Comparison of ENCODE assay signal across 15 mouse cellular contexts in the genomic region with DNA sequence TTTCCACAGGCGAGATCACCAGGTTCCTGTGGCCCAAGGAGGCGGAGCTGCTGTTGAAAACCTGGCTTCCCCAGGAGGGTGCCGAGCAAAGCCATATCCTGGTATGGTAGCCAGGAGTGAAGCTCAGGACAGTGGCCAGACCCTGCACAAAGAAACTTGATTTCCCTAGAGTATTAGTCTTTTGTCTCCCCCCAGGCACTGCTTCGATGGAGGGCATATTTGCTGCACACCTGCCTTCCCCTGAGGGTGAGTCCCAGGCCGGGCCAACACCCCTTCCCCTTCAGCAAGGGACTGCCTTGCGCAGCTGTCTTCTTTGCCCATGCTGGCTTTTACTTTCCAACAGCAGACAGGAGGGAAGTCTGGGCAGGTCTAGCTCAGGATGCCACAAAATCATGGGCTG. TPM values are rescaled to one million over a fixed set of nuclear protein-coding genes. Genes with fewer than 3 reads are reported as not detected.
DNase-seq lines count a peak whose midpoint lies in the region; ATAC-seq lines count a peak whose summit lies in the region.
"Had no signal": no experiment of that assay in that cellular context is flagged by ENCODE, and none has a peak within 500 bp of the region (broad histone marks: within the 10 kb centered on the region; RNA-seq: fewer than 3 reads in every experiment).

No protein-coding gene starts in this region.

- ATAC-seq in heart, embryonic 16.5 days (replicated peaks; ENCODE audit: extremely low read depth, insufficient read depth, low FRiP score): no peak
- no peak for ATAC-seq in heart, embryonic 12.5 days (ENCODE audit: insufficient number of reproducible peaks, low FRiP score)
- no peak for ATAC-seq in megakaryocyte, adult 5-6 weeks (ENCODE audit: poor library complexity, severe bottlenecking)
- peak; percentile 12 for ATAC-seq in inflammation-experienced regulatory T-cells, adult 6 months

- peaks cover 11% of the 10 kb centered on the region for H3K36me3 ChIP-seq in heart, embryonic 16.5 days (ENCODE audit: control insufficient read depth, insufficient read depth)
- peaks cover 27% of the 10 kb centered on the region for H3K36me3 ChIP-seq in heart, embryonic 12.5 days
- peaks cover 46% of the 10 kb centered on the region for H3K36me3 ChIP-seq in megakaryocyte, embryonic 14.5 days (replicated peaks; ENCODE audit: low read length)

- DNase-seq in thymus, postnatal 14 days: peak; percentile 66
- no peak for DNase-seq in lung, adult 18-20 months
- no peak for DNase-seq in left cerebral cortex, adult 18-20 months (ENCODE audit: low spot score in 2 of 2)
- DNase-seq: lung, postnatal 36 days had no signal

- peak overlapping the region; percentile 32; the same call in 1 of the 2 replicates for H3K4me3 ChIP-seq in heart, embryonic 16.5 days (ENCODE audit: low read length)
- no peak overlapping the region for H3K4me3 ChIP-seq in heart, embryonic 12.5 days
- H3K4me3 ChIP-seq in megakaryocyte, embryonic 14.5 days (replicated peaks): peak overlapping the region; percentile 90
- H3K4me3 ChIP-seq: layer of hippocampus, adult 2 months; neural tube, embryonic 15.5 days had no signal

- H3K4me2 ChIP-seq in heart, embryonic 16.5 days (ENCODE audit: low read depth, low read length): peak overlapping the region; percentile 55
- H3K4me2 ChIP-seq in heart, embryonic 12.5 days: no peak overlapping the region

- H3K9ac ChIP-seq in heart, embryonic 16.5 days (ENCODE audit: low read length): peak overlapping the region; percentile 44; the same call in 1 of the 2 replicates
- no peak overlapping the region for H3K9ac ChIP-seq in heart, embryonic 12.5 days
- H3K9ac ChIP-seq: neural tube, embryonic 15.5 days had no signal

- H3K27ac ChIP-seq in heart, embryonic 16.5 days (ENCODE audit: low read length): peak overlapping the region; percentile 66
- H3K27ac ChIP-seq in heart, embryonic 12.5 days (ENCODE audit: poor library complexity, severe bottlenecking): no peak overlapping the region
- H3K27ac ChIP-seq: hindbrain, postnatal 0 days; layer of hippocampus, adult 2 months; neural tube, embryonic 15.5 days had no signal

- WGBS in heart, embryonic 16.5 days: 67% methylated on average over 6 of the region's 6 CpGs
- 68% methylated on average over 6 of the region's 6 CpGs for WGBS in heart, embryonic 12.5 days

- H3K27me3 ChIP-seq in heart, embryonic 16.5 days (ENCODE audit: control insufficient read depth, insufficient read depth, low read length): no peaks in the 10 kb centered on the region; the same call in 1 of the 2 replicates
- H3K27me3 ChIP-seq in heart, embryonic 12.5 days (replicated peaks): peaks cover 23% of the 10 kb centered on the region
- H3K27me3 ChIP-seq in megakaryocyte, embryonic 14.5 days (replicated peaks): no peaks in the 10 kb centered on the region
- H3K27me3 ChIP-seq: neural tube, embryonic 15.5 days had no signal

- H3K9me3 ChIP-seq in heart, embryonic 16.5 days (replicated peaks; ENCODE audit: control insufficient read depth, low read length): no peaks in the 10 kb centered on the region
- no peaks in the 10 kb centered on the region for H3K9me3 ChIP-seq in heart, embryonic 12.5 days (replicated peaks)
- H3K9me3 ChIP-seq in megakaryocyte, embryonic 14.5 days: no peaks in the 10 kb centered on the region
- H3K9me3 ChIP-seq: neural tube, embryonic 15.5 days had no signal

- H3K4me1 ChIP-seq in heart, embryonic 16.5 days (ENCODE audit: control insufficient read depth, insufficient read depth, low read length): peaks cover 3% of the 10 kb centered on the region
- H3K4me1 ChIP-seq in heart, embryonic 12.5 days (replicated peaks): peaks cover 19% of the 10 kb centered on the region
- peaks cover 25% of the 10 kb centered on the region for H3K4me1 ChIP-seq in megakaryocyte, embryonic 14.5 days

RNA-seq across cellular contexts. Expression of a gene that starts 0.5 kb away (rescaled TPM):
- 1.4 and 3.0 TPM in 2 replicates for polyA plus RNA-seq in heart, embryonic 16.5 days (2015; fragmentation: Nextera tagmentation; extraction: Ambion mirVana)
- 0.45 and 0.54 TPM in 2 replicates for polyA plus RNA-seq in heart, embryonic 12.5 days (2016; fragmentation: Nextera tagmentation; extraction: Ambion mirVana)
- 22.9 and 31.4 TPM in 2 replicates for polyA plus RNA-seq in megakaryocyte, embryonic 14.5 days (2012; ENCODE audit: insufficient read depth, low replicate concordance)
- total RNA-seq in megakaryocyte, adult 5-6 weeks (2015): 0.67 and 1.6 TPM in 2 replicates
- 0.70 and 1.3 TPM in 2 replicates for total RNA-seq in megakaryocyte, adult 5-6 weeks (2017)
- 1 to 10 TPM; 4.6 to 6.8 (median 6.6) TPM for polyA plus RNA-seq in inflammation-experienced regulatory T-cells, adult 6 months (2017; shearing (Covaris generic))
- total RNA-seq in left cerebral cortex, adult 18-20 months (2021): 10 to 100 TPM; 60.0 to 64.6 TPM

RNA-seq across cellular contexts. Expression of a gene that starts 14.4 kb away (rescaled TPM):
- polyA plus RNA-seq in heart, embryonic 16.5 days (2015; fragmentation: Nextera tagmentation; extraction: Ambion mirVana): 36.4 and 41.7 TPM in 2 replicates
- 37.6 and 38.1 TPM in 2 replicates for polyA plus RNA-seq in heart, embryonic 12.5 days (2016; fragmentation: Nextera tagmentation; extraction: Ambion mirVana)
- polyA plus RNA-seq in megakaryocyte, embryonic 14.5 days (2012; ENCODE audit: insufficient read depth, low replicate concordance): 26.9 and 57.9 TPM in 2 replicates
- total RNA-seq in megakaryocyte, adult 5-6 weeks (2015): 20.4 and 28.0 TPM in 2 replicates
- total RNA-seq in megakaryocyte, adult 5-6 weeks (2017): 10.6 and 12.3 TPM in 2 replicates
- 10 to 100 TPM; 53.2 to 71.2 (median 54.5) TPM for polyA plus RNA-seq in inflammation-experienced regulatory T-cells, adult 6 months (2017; shearing (Covaris generic))
- 10 to 100 TPM; 53.7 to 57.3 TPM for total RNA-seq in left cerebral cortex, adult 18-20 months (2021)

RNA-seq across cellular contexts. Expression of a gene that starts 14.4 kb away (rescaled TPM):
- polyA plus RNA-seq in heart, embryonic 16.5 days (2015; fragmentation: Nextera tagmentation; extraction: Ambion mirVana): 13.6 and 17.5 TPM in 2 replicates
- 14.0 and 14.5 TPM in 2 replicates for polyA plus RNA-seq in heart, embryonic 12.5 days (2016; fragmentation: Nextera tagmentation; extraction: Ambion mirVana)
- 7.8 and 19.1 TPM in 2 replicates for polyA plus RNA-seq in megakaryocyte, embryonic 14.5 days (2012; ENCODE audit: insufficient read depth, low replicate concordance)
- total RNA-seq in megakaryocyte, adult 5-6 weeks (2015): 6.6 and 7.7 TPM in 2 replicates
- 9.1 and 22.2 TPM in 2 replicates for total RNA-seq in megakaryocyte, adult 5-6 weeks (2017)
- 10 to 100 TPM in 1 of 3 experiments, 1 to 10 TPM in 2; 7.2 to 11.0 (median 9.0) TPM for polyA plus RNA-seq in inflammation-experienced regulatory T-cells, adult 6 months (2017; shearing (Covaris generic))
- total RNA-seq in left cerebral cortex, adult 18-20 months (2021): 10 to 100 TPM; 41.2 to 46.1 TPM

RNA-seq across cellular contexts. Expression of a gene that starts 20.9 kb away (rescaled TPM):
- 0.16 TPM in 1 of 2 replicates, not detected in the other for polyA plus RNA-seq in heart, embryonic 16.5 days (2015; fragmentation: Nextera tagmentation; extraction: Ambion mirVana)
- polyA plus RNA-seq in heart, embryonic 12.5 days (2016; fragmentation: Nextera tagmentation; extraction: Ambion mirVana): not detected in 2 replicates
- polyA plus RNA-seq in megakaryocyte, embryonic 14.5 days (2012; ENCODE audit: insufficient read depth, low replicate concordance): not detected in 2 replicates
- not detected in 2 replicates for total RNA-seq in megakaryocyte, adult 5-6 weeks (2015)
- not detected in 2 replicates for total RNA-seq in megakaryocyte, adult 5-6 weeks (2017)
- not detected for polyA plus RNA-seq in inflammation-experienced regulatory T-cells, adult 6 months (2017; shearing (Covaris generic))
- total RNA-seq in left cerebral cortex, adult 18-20 months (2021): under 1 TPM in 1 of 2 experiments, not detected in 1; 0.49 TPM
- total RNA-seq: common myeloid progenitor, adult 5-6 weeks; hindbrain, postnatal 0 days; left cerebral cortex, postnatal 36 days had no signal
- polyA plus RNA-seq: stomach, embryonic 14.5 days had no signal

RNA-seq across cellular contexts. Expression of a gene that starts 21.5 kb away (rescaled TPM):
- polyA plus RNA-seq in heart, embryonic 16.5 days (2015; fragmentation: Nextera tagmentation; extraction: Ambion mirVana): 13.1 and 13.6 TPM in 2 replicates
- polyA plus RNA-seq in heart, embryonic 12.5 days (2016; fragmentation: Nextera tagmentation; extraction: Ambion mirVana): 13.5 and 14.5 TPM in 2 replicates
- 22.7 and 26.1 TPM in 2 replicates for polyA plus RNA-seq in megakaryocyte, embryonic 14.5 days (2012; ENCODE audit: insufficient read depth, low replicate concordance)
- total RNA-seq in megakaryocyte, adult 5-6 weeks (2015): 5.9 and 7.5 TPM in 2 replicates
- total RNA-seq in megakaryocyte, adult 5-6 weeks (2017): 5.3 and 5.6 TPM in 2 replicates
- 1 to 10 TPM; 1.3 to 2.9 (median 1.9) TPM for polyA plus RNA-seq in inflammation-experienced regulatory T-cells, adult 6 months (2017; shearing (Covaris generic))
- total RNA-seq in left cerebral cortex, adult 18-20 months (2021): 10 to 100 TPM in 1 of 2 experiments, 1 to 10 TPM in 1; 9.5 to 11.2 TPM
